Mouse (Mus musculus) midbrain, embryonic 14.5 days (tissue): Measurements from ENCODE around the gene Cadps. TPM values are rescaled to one million over a fixed set of nuclear protein-coding genes. Genes with fewer than 3 reads are reported as not detected.

ENCODE experiments used
- ATAC-seq: fragments of 200-750 bp; cut with Nextera tagmentation; 2 replicates; pipeline ENCODE4 v1.8.0; 2017; ENCODE audit warnings: moderate number of reproducible peaks, moderate library complexity; ENCODE audit not compliant: low FRiP score, low TSS enrichment
- DNase-seq: peaks from one replicate; pipeline ENCODE4 v3.0.0-alpha.2; 2015
- H3K27ac ChIP-seq: fragments of 300-500 bp; sonication (generic); replicated peaks from 2 replicates; pipeline ENCODE4 v1.5.1; 2014; ENCODE audit warnings: mild to moderate bottlenecking, low read depth, low read length, moderate library complexity
- H3K27me3 ChIP-seq: fragments of 300-500 bp; sonication (generic); 2 replicates; pipeline ENCODE4 v1.6.1; 2014; ENCODE audit warnings: low read length, control low read depth, mixed read lengths; ENCODE audit not compliant: control insufficient read depth, insufficient read depth
- H3K36me3 ChIP-seq: fragments of 300-500 bp; sonication (generic); 2 replicates; pipeline ENCODE4 v1.6.1; 2014; ENCODE audit warnings: low read length, control low read depth; ENCODE audit not compliant: control insufficient read depth, insufficient read depth
- H3K4me1 ChIP-seq: fragments of 300-500 bp; sonication (generic); 2 replicates; pipeline ENCODE4 v1.6.1; 2014; ENCODE audit warnings: mild to moderate bottlenecking, antibody characterized with exemption, low read length, control low read depth; ENCODE audit not compliant: control insufficient read depth, insufficient read depth
- H3K4me2 ChIP-seq: fragments of 300-500 bp; sonication (generic); 2 replicates; pipeline ENCODE4 v1.6.1; 2014; ENCODE audit warnings: mild to moderate bottlenecking, low read length, moderate library complexity
- H3K4me3 ChIP-seq: fragments of 300-500 bp; sonication (generic); replicated peaks from 2 replicates; pipeline ENCODE4 v1.5.1; 2014; ENCODE audit warnings: low read depth, low read length
- H3K9ac ChIP-seq: fragments of 300-500 bp; sonication (generic); replicated peaks from 2 replicates; pipeline ENCODE4 v1.6.1; 2014; ENCODE audit warnings: mild to moderate bottlenecking, low read length, moderate library complexity
- H3K9me3 ChIP-seq: fragments of 300-500 bp; sonication (generic); 2 replicates; pipeline ENCODE4 v1.6.1; 2016; ENCODE audit warnings: low read length, control low read depth, mixed read lengths; ENCODE audit not compliant: control insufficient read depth
- WGBS: fragments of 180-500 bp; shearing (Covaris S2); extraction: QIAGEN DNeasy Blood & Tissue Kit; methylation state at CpG from one replicate; pipeline ENCODE4 v1.1.7; 2014; 5-methylcytosine and 5-hydroxymethylcytosine counted together
- polyA plus RNA-seq: library from polyadenylated mRNA; unstranded; fragments of >200 nt; fragmentation: Nextera tagmentation; extraction: Ambion mirVana; gene quantifications from 2 replicates; pipeline ENCODE4 v1.2.1, GENCODE M21; 2014

Cadps gene
- polyA plus RNA-seq, 1 experiment from 2014 or later, result 59.7 TPM

DNA sequence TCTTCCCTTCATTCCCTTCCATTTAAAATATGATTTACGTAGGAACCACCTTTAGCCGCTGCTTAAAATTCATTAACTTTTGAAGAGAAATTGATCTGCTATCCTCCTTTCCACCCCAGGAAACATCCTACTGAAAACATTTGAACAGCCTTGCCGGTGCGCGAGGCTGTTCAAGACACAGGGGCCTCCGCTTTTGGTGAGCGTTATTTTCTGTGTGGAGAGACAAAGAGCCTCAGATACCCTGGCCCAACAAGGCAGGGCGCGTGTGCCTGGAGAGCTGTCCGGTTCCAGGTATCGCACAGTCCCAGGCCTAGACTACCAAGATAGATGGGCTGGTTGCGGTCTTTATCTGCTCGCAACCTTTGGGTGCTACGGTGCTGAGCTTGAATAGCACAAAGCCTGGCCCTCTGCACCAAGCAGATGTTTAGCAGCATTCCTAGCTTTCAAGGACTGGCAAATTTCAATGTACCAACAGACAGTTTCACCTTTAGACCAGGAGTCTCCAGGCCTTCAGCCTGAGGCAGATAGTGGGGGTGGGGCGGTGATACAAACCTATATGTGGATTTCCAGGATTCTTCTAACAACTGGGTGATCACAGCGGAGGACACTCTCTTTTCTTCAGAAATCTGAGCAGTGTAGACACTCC is 472.5 kb downstream of the Cadps start:
- Histone ChIP-seq H3K9me3 (no peaks in the 10 kb centered on the region), H3K4me1 (no peaks in the 10 kb centered on the region), H3K4me2 (no peak overlapping the region), H3K9ac (no peak overlapping the region), H3K27ac (no peak overlapping the region), H3K4me3 (no peak overlapping the region), H3K36me3 (no peaks in the 10 kb centered on the region), H3K27me3 (peaks cover 96% of the 10 kb centered on the region)
- WGBS, result 5% methylated on average over 16 of the region's 16 CpGs
- DNase-seq, result peak; percentile 37
- ATAC-seq, result no peak

- WGBS, result 5% methylated on average over 15 of the region's 15 CpGs
- DNase-seq, result peak; percentile 40
- Histone ChIP-seq H3K27me3 (peaks cover 99% of the 10 kb centered on the region), H3K4me1 (0 out of 2 replicates have a peak, but pooled peaks cover 4% of the 10 kb centered on the region), H3K9ac (no peak overlapping the region), H3K27ac (no peak overlapping the region), H3K9me3 (no peaks in the 10 kb centered on the region), H3K4me3 (no peak overlapping the region), H3K4me2 (no peak overlapping the region), H3K36me3 (no peaks in the 10 kb centered on the region)
- no peak for ATAC-seq
These were observed 473.4 kb downstream of the Cadps start for GRCm38 (mm10) chr14:12349334-12350090.

GRCm38 (mm10) chr14:12348089-12348488 is 474.8 kb downstream of the Cadps start, which contains the start of gene Fezf2:
Gene Fezf2 (minus strand): TSS chr14:12348189.
- Histone ChIP-seq H3K4me2 (no peak within 1 kb of the TSS), H3K27ac (no peak within 1 kb of the TSS)
- 6% methylated on average over 2 of the region's 2 CpGs for WGBS

DNA sequence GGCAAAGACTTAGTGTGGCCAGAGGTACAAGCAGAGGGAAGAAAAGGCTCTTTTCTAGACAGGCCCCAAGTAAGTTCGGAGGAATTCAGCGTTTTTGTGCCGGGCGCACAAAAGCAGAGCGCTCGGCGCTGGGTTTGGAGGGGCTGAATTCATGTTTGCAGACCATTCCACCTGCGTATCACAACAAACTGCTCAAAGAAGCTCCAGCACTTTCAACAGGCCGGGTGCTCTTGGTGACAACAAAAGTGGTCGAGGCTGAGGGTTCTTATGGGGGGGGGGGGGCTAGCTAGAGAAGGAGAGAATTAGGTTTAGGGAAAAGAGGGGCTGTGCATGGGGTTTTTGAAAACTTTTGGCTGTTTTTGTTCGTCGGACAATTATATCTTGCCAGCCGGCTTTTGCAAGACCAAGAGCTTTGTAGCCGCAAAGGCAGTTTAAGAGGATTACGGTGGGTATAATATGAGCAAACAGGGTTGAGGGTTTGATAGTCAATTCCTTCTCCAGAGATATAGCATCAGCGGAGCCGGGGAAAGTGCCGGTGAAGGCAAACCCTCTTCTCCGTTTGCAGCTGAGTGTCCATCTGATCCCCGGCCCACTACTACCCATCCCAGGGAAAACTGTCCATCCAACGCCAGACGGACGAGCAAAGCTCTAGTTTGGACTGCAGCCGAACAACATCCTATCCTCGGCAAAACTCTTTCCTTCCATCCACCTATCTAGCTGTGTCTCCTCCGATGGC is 475.8 kb downstream of the Cadps start:
- 0 out of 2 replicates have a peak, but pooled peaks cover 4% of the 10 kb centered on the region for H3K4me1 ChIP-seq
- no peak overlapping the region for H3K4me2 ChIP-seq
- no peak for ATAC-seq
- H3K36me3 ChIP-seq, result no peaks in the 10 kb centered on the region
- WGBS, result under 1% methylated on average over 26 of the region's 26 CpGs
- H3K9me3 ChIP-seq, result no peaks in the 10 kb centered on the region
- no peak overlapping the region for H3K27ac ChIP-seq
- no peak overlapping the region for H3K9ac ChIP-seq
- H3K4me3 ChIP-seq, result no peak overlapping the region
- H3K27me3 ChIP-seq, result peaks cover 98% of the 10 kb centered on the region
- peak; percentile 49 for DNase-seq

More at GRCm38 (mm10) chr14:12348089-12348488, 474.8 kb downstream of the Cadps start, which contains the start of gene Fezf2:
- Histone ChIP-seq H3K4me1 (0 out of 2 replicates have a peak, but pooled peaks cover 4% of the 10 kb centered on the region), H3K9ac (no peak within 1 kb of the TSS), H3K4me3 (no peak within 1 kb of the TSS), H3K27me3 (peaks cover 98% of the 10 kb centered on the region), H3K36me3 (no peaks in the 10 kb centered on the region), H3K9me3 (no peaks in the 10 kb centered on the region)
- no peak for ATAC-seq
- no peak for DNase-seq

GRCm38 (mm10) chr14:12346011-12346864 is 476.6 kb downstream of the Cadps start:
- H3K4me3 ChIP-seq, result 0 out of 2 replicates have a peak overlapping the region, but pooled peaks have one; percentile 10
- no peaks in the 10 kb centered on the region for H3K9me3 ChIP-seq
- peaks cover 98% of the 10 kb centered on the region for H3K27me3 ChIP-seq
- peak overlapping the region; percentile 22; the same call in 1 of the 2 replicates for H3K4me2 ChIP-seq
- ATAC-seq (no peak), DNase-seq (peak; percentile 41)
- no peaks in the 10 kb centered on the region for H3K36me3 ChIP-seq
- WGBS, result under 1% methylated on average over 50 of the region's 50 CpGs
- H3K4me1 ChIP-seq, result 0 out of 2 replicates have a peak, but pooled peaks cover 4% of the 10 kb centered on the region
- no peak overlapping the region for H3K9ac ChIP-seq
- no peak overlapping the region for H3K27ac ChIP-seq

DNA sequence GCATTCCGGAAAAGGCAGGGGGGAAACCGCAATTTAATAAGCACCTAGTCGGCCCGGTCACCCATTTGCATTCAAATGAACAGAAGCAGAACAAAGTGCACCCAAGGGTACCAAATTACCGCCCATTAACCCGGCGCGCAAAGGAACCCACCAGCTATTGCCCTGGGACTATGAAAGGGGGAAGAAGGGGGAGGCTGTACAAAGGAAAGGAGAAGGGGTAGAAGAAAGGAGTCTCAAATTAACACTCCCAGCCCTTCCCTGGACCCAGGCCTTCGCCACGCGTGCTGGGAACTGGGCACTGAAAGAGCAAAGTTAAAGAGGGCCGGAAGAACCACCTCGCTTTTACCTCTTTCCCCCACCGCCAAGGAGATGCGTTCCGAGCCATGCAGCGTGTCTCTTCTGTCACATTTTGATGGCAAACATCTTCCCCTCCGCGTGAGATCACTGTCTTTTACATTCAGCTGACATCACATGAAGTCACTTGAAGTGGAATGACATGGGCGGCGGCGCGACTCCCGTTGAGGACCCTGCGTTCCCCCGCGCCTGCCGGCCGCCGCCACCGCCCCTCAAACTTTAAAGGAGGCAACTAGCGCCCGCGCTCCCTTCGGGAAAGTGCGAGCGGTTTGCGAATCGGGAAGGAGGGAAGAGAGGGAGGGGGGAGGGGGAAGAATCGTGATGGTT is 477.5 kb downstream of the Cadps start:
- no peak overlapping the region for H3K4me2 ChIP-seq
- H3K36me3 ChIP-seq, result no peaks in the 10 kb centered on the region
- 0 out of 2 replicates have a peak, but pooled peaks cover 4% of the 10 kb centered on the region for H3K4me1 ChIP-seq
- H3K27ac ChIP-seq, result no peak overlapping the region
- under 1% methylated on average over 40 of the region's 40 CpGs for WGBS
- no peak for ATAC-seq
- H3K9ac ChIP-seq, result no peak overlapping the region
- no peaks in the 10 kb centered on the region for H3K9me3 ChIP-seq
- 0 out of 2 replicates have a peak overlapping the region, but pooled peaks have one; percentile 10 for H3K4me3 ChIP-seq
- DNase-seq, result peak; percentile 35
- peaks cover 98% of the 10 kb centered on the region for H3K27me3 ChIP-seq

DNA sequence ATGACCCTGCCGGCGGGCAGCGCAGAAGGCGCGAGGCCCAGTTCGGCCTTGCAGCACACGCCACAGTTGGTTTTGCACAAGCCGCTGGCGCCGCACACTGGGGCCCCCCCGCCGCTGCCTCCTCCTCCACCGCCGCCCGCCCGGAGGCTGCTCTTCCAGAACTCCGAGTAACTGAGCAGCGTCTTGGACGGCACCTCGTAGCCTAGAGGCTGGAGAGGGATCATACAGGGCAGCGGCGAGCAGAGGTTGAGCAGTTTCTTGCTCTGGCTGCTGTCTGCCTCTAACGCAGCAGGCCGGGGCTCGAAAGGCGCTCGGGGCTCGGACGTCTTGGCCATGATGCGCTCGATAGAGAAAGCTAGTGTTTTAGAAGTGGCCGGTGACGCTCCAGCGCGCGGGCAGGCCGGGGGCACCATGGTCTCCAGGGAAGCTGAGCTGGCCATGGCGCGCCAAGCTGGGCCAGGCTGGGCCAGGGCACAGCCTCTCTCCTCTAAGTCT is 478.1 kb downstream of the Cadps start:
- H3K27me3 ChIP-seq, result peaks cover 99% of the 10 kb centered on the region

More for the DNA sequence above, 478.1 kb downstream of the Cadps start:
- WGBS, result 1% methylated on average over 39 of the region's 39 CpGs
- peak overlapping the region; percentile 7; the same call in 1 of the 2 replicates for H3K4me3 ChIP-seq
- H3K4me2 ChIP-seq, result peak overlapping the region; percentile 10; the same call in 1 of the 2 replicates
- 0 out of 2 replicates have a peak overlapping the region, but pooled peaks have one; percentile 1 for H3K9ac ChIP-seq
- H3K4me1 ChIP-seq, result 0 out of 2 replicates have a peak, but pooled peaks cover 4% of the 10 kb centered on the region
- ATAC-seq (no peak), DNase-seq (peak; percentile 37)
- H3K36me3 ChIP-seq, result no peaks in the 10 kb centered on the region
- no peak overlapping the region for H3K27ac ChIP-seq
- no peaks in the 10 kb centered on the region for H3K9me3 ChIP-seq
